Mouse (Mus musculus): Measurements from ENCODE around the gene Sdccag8.

GRCm38 (mm10) chr1:176979235-176979634 lies 164.8 kb downstream of the Sdccag8 start:
- TF ChIP-seq EP300 (IDR thresholded peaks at IDR 0.05; ENCODE audit: insufficient read depth, low read depth, low read length) = no peak
- no peak for TF ChIP-seq CTCF (IDR thresholded peaks at IDR 0.05; ENCODE audit: low read depth, low read length)
- TF ChIP-seq POLR2A (IDR thresholded peaks at IDR 0.05; ENCODE audit: insufficient read depth, low read length) = no peak

Measured in ES-Bruce4 (cell line).